Comparison of ENCODE assay signal across 22 mouse cellular contexts in the genomic region with DNA sequence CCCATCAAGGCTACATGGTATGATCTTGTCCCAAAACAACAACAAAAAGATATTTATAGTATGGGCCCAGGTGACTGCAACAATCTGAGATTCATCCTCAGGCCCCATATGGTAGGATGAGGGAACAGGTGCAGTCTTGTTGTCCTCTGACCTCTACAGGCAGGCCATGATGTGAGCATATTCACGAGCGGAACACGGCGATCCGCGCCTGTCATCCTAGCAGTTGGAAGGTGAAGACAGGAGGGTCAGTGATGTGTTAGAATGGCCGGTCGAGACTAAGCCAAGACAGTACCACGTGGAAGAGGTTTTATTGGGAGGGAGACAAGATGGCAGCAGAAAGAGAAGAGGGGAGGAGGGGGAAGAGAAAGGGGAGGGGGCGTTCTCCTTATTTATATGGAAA. TPM values are rescaled to one million over a fixed set of nuclear protein-coding genes. Genes with fewer than 3 reads are reported as not detected.
DNase-seq lines count a peak whose midpoint lies in the region; ATAC-seq and TF ChIP-seq lines count a peak whose summit lies in the region.
"Had no signal": no experiment of that assay in that cellular context is flagged by ENCODE, and none has a peak within 500 bp of the region (broad histone marks: within the 10 kb centered on the region; RNA-seq: fewer than 3 reads in every experiment).

No protein-coding gene starts in this region.

- no peaks in the 10 kb centered on the region for H3K27me3 ChIP-seq in liver, embryonic 16.5 days (ENCODE audit: control insufficient read depth, insufficient read depth, low read depth, low read length)
- no peaks in the 10 kb centered on the region for H3K27me3 ChIP-seq in liver, embryonic 12.5 days (replicated peaks)
- no peaks in the 10 kb centered on the region for H3K27me3 ChIP-seq in intestine, postnatal 0 days (replicated peaks; ENCODE audit: control insufficient read depth, insufficient read depth, low read length)
- H3K27me3 ChIP-seq in stomach, embryonic 16.5 days (ENCODE audit: control insufficient read depth, insufficient read depth, low read length), result no peaks in the 10 kb centered on the region
- H3K27me3 ChIP-seq: hindbrain, embryonic 15.5 days; limb, embryonic 13.5 days; midbrain, embryonic 13.5 days had no signal

- no peaks in the 10 kb centered on the region for H3K9me3 ChIP-seq in liver, embryonic 16.5 days (replicated peaks; ENCODE audit: control insufficient read depth, low read length)
- H3K9me3 ChIP-seq in liver, embryonic 12.5 days (replicated peaks), result no peaks in the 10 kb centered on the region
- H3K9me3 ChIP-seq in intestine, postnatal 0 days (ENCODE audit: control insufficient read depth), result no peaks in the 10 kb centered on the region
- H3K9me3 ChIP-seq in stomach, embryonic 16.5 days (replicated peaks; ENCODE audit: control insufficient read depth, low read length), result no peaks in the 10 kb centered on the region
- H3K9me3 ChIP-seq: heart, embryonic 10.5 days; hindbrain, embryonic 15.5 days; limb, embryonic 13.5 days; midbrain, embryonic 13.5 days had no signal

- no peak overlapping the region for H3K4me2 ChIP-seq in liver, embryonic 16.5 days (ENCODE audit: low read depth, low read length)
- H3K4me2 ChIP-seq in liver, embryonic 12.5 days, result no peak overlapping the region
- peak overlapping the region; percentile 30; the same call in 1 of the 2 replicates for H3K4me2 ChIP-seq in intestine, postnatal 0 days (replicated peaks; ENCODE audit: low read depth)
- no peak overlapping the region for H3K4me2 ChIP-seq in stomach, embryonic 16.5 days (ENCODE audit: low read depth, low read length)
- H3K4me2 ChIP-seq: hindbrain, embryonic 15.5 days; limb, embryonic 13.5 days; midbrain, embryonic 13.5 days had no signal

- H3K27ac ChIP-seq in liver, embryonic 16.5 days (ENCODE audit: low read length), result 0 out of 2 replicates have a peak overlapping the region, but pooled peaks have one; percentile 22
- H3K27ac ChIP-seq in liver, embryonic 12.5 days, result no peak overlapping the region
- peak overlapping the region; percentile 71 for H3K27ac ChIP-seq in intestine, postnatal 0 days (ENCODE audit: low read depth, low read length)
- peak overlapping the region; percentile 46 for H3K27ac ChIP-seq in stomach, embryonic 16.5 days (ENCODE audit: low read length)
- H3K27ac ChIP-seq in left cerebral cortex, adult 2 months, result no peak overlapping the region
- H3K27ac ChIP-seq: heart, embryonic 10.5 days; hindbrain, embryonic 15.5 days; limb, embryonic 13.5 days; midbrain, embryonic 13.5 days had no signal

- no peaks in the 10 kb centered on the region for H3K36me3 ChIP-seq in liver, embryonic 16.5 days (ENCODE audit: control insufficient read depth, insufficient read depth)
- no peaks in the 10 kb centered on the region for H3K36me3 ChIP-seq in liver, embryonic 12.5 days
- no peaks in the 10 kb centered on the region for H3K36me3 ChIP-seq in intestine, postnatal 0 days (ENCODE audit: control insufficient read depth, insufficient read depth)
- H3K36me3 ChIP-seq in stomach, embryonic 16.5 days (ENCODE audit: control insufficient read depth, insufficient read depth, low read length), result no peaks in the 10 kb centered on the region
- H3K36me3 ChIP-seq: heart, embryonic 10.5 days; hindbrain, embryonic 15.5 days; limb, embryonic 13.5 days; midbrain, embryonic 13.5 days had no signal

- peak; percentile 39 for DNase-seq in kidney, adult 11 months
- no peak for DNase-seq in kidney, postnatal 10 days
- DNase-seq in left cerebral cortex, adult 2 months (ENCODE audit: extremely low spot score in 1 of 2, low spot score in 2 of 2), result no peak
- DNase-seq: adrenal gland, adult 2 months; cerebellum, adult 2 months; lung, adult 2 months; lung, postnatal 14 days; spleen, adult 18-20 months; thymus, adult 2 months; thymus, postnatal 4 days had no signal

- TF ChIP-seq CTCF in intestine, postnatal 0 days (IDR thresholded peaks at IDR 0.05; ENCODE audit: low read depth), result no peak
- TF ChIP-seq CTCF in left cerebral cortex, adult 2 months (IDR thresholded peaks at IDR 0.05), result no peak

- H3K4me1 ChIP-seq in liver, embryonic 16.5 days (ENCODE audit: control insufficient read depth, low read depth, low read length), result peaks cover 24% of the 10 kb centered on the region
- H3K4me1 ChIP-seq in liver, embryonic 12.5 days, result peaks cover 36% of the 10 kb centered on the region
- H3K4me1 ChIP-seq in intestine, postnatal 0 days (replicated peaks; ENCODE audit: control insufficient read depth, insufficient read depth, low read length), result peaks cover 7% of the 10 kb centered on the region; the same call in 1 of the 2 replicates
- H3K4me1 ChIP-seq in stomach, embryonic 16.5 days (ENCODE audit: control insufficient read depth, insufficient read depth, low read length), result peaks cover 18% of the 10 kb centered on the region

- intact Hi-C loops in left cerebral cortex, adult 2 months (cut with DNase I), result no loop called here

- WGBS in liver, embryonic 16.5 days (ENCODE audit: insufficient replicate concordance), result 71% methylated on average over 10 of the region's 10 CpGs
- WGBS in liver, embryonic 12.5 days (ENCODE audit: insufficient replicate concordance), result 78% methylated on average over 10 of the region's 10 CpGs
- WGBS in intestine, postnatal 0 days, result 39% methylated on average over 10 of the region's 10 CpGs
- WGBS in stomach, embryonic 16.5 days, result 81% methylated on average over 10 of the region's 10 CpGs

- H3K9ac ChIP-seq in liver, embryonic 16.5 days (ENCODE audit: low read depth, low read length), result no peak overlapping the region
- no peak overlapping the region for H3K9ac ChIP-seq in liver, embryonic 12.5 days
- no peak overlapping the region for H3K9ac ChIP-seq in intestine, postnatal 0 days (ENCODE audit: low read depth, low read length)
- H3K9ac ChIP-seq in stomach, embryonic 16.5 days (ENCODE audit: low read length), result no peak overlapping the region
- H3K9ac ChIP-seq: hindbrain, embryonic 15.5 days; limb, embryonic 13.5 days; midbrain, embryonic 13.5 days had no signal

- no peak for ATAC-seq in liver, embryonic 16.5 days (ENCODE audit: low read depth)
- no peak for ATAC-seq in liver, embryonic 12.5 days
- ATAC-seq in intestine, postnatal 0 days, result no peak
- ATAC-seq in stomach, embryonic 16.5 days (ENCODE audit: insufficient read depth, low FRiP score), result no peak
- no peak for ATAC-seq in megakaryocyte-erythroid progenitor cell, adult 5-6 weeks (replicated peaks; ENCODE audit: low FRiP score, low TSS enrichment, poor library complexity, severe bottlenecking)
- ATAC-seq: forebrain, embryonic 14.5 days; midbrain, embryonic 13.5 days had no signal

- H3K4me3 ChIP-seq in liver, embryonic 16.5 days (ENCODE audit: low read depth, low read length), result no peak overlapping the region
- no peak overlapping the region for H3K4me3 ChIP-seq in liver, embryonic 12.5 days
- no peak overlapping the region for H3K4me3 ChIP-seq in intestine, postnatal 0 days (ENCODE audit: low read depth, low read length)
- H3K4me3 ChIP-seq in stomach, embryonic 16.5 days (replicated peaks; ENCODE audit: low read length), result no peak overlapping the region
- no peak overlapping the region for H3K4me3 ChIP-seq in left cerebral cortex, adult 2 months
- H3K4me3 ChIP-seq: heart, embryonic 10.5 days; hindbrain, embryonic 15.5 days; limb, embryonic 13.5 days; midbrain, embryonic 13.5 days had no signal

RNA-seq across cellular contexts. Expression of a gene that starts 3.7 kb away (rescaled TPM):
- polyA plus RNA-seq in liver, embryonic 16.5 days (2015; fragmentation: Nextera tagmentation; extraction: Ambion mirVana), result 195 and 207 TPM in 2 replicates
- 203 and 210 TPM in 2 replicates for polyA plus RNA-seq in liver, embryonic 12.5 days (2016; fragmentation: Nextera tagmentation; extraction: Ambion mirVana)
- polyA plus RNA-seq in intestine, postnatal 0 days (2015; fragmentation: Nextera tagmentation; extraction: Ambion mirVana), result 637 and 641 TPM in 2 replicates
- 421 and 424 TPM in 2 replicates for polyA plus RNA-seq in stomach, embryonic 16.5 days (2015; fragmentation: Nextera tagmentation; extraction: Ambion mirVana)
- total RNA-seq in left cerebral cortex, adult 2 months (2021), result 10 to 100 TPM; 87.0 to 97.9 TPM
- 212 and 229 TPM in 2 replicates for total RNA-seq in megakaryocyte-erythroid progenitor cell, adult 5-6 weeks (2014; fragmentation: Nextera tagmentation)
- total RNA-seq in megakaryocyte-erythroid progenitor cell, adult 5-6 weeks (2017), result 42.7 and 68.1 TPM in 2 replicates

RNA-seq across cellular contexts. Expression of a gene that starts 4.8 kb away (rescaled TPM):
- 51.7 and 55.2 TPM in 2 replicates for polyA plus RNA-seq in liver, embryonic 16.5 days (2015; fragmentation: Nextera tagmentation; extraction: Ambion mirVana)
- 136 TPM in 2 replicates for polyA plus RNA-seq in liver, embryonic 12.5 days (2016; fragmentation: Nextera tagmentation; extraction: Ambion mirVana)
- 41.0 and 43.6 TPM in 2 replicates for polyA plus RNA-seq in intestine, postnatal 0 days (2015; fragmentation: Nextera tagmentation; extraction: Ambion mirVana)
- 130 and 142 TPM in 2 replicates for polyA plus RNA-seq in stomach, embryonic 16.5 days (2015; fragmentation: Nextera tagmentation; extraction: Ambion mirVana)
- 10 to 100 TPM; 34.8 to 35.0 TPM for total RNA-seq in left cerebral cortex, adult 2 months (2021)
- 102 and 106 TPM in 2 replicates for total RNA-seq in megakaryocyte-erythroid progenitor cell, adult 5-6 weeks (2014; fragmentation: Nextera tagmentation)
- 128 and 135 TPM in 2 replicates for total RNA-seq in megakaryocyte-erythroid progenitor cell, adult 5-6 weeks (2017)

RNA-seq across cellular contexts. Expression of a gene that starts 41.7 kb away (rescaled TPM):
- polyA plus RNA-seq in liver, embryonic 16.5 days (2015; fragmentation: Nextera tagmentation; extraction: Ambion mirVana), result 148 and 175 TPM in 2 replicates
- 167 and 173 TPM in 2 replicates for polyA plus RNA-seq in liver, embryonic 12.5 days (2016; fragmentation: Nextera tagmentation; extraction: Ambion mirVana)
- polyA plus RNA-seq in intestine, postnatal 0 days (2015; fragmentation: Nextera tagmentation; extraction: Ambion mirVana), result 931 and 943 TPM in 2 replicates
- polyA plus RNA-seq in stomach, embryonic 16.5 days (2015; fragmentation: Nextera tagmentation; extraction: Ambion mirVana), result 2,158 and 2,387 TPM in 2 replicates
- 100 to 1,000 TPM; 177 to 202 TPM for total RNA-seq in left cerebral cortex, adult 2 months (2021)
- total RNA-seq in megakaryocyte-erythroid progenitor cell, adult 5-6 weeks (2014; fragmentation: Nextera tagmentation), result not detected in 2 replicates
- total RNA-seq in megakaryocyte-erythroid progenitor cell, adult 5-6 weeks (2017), result not detected in 2 replicates
- total RNA-seq: megakaryocyte progenitor cell, adult 5-6 weeks; MEL had no signal

Comparison
In these comparisons a context has a peak if more than half of its experiments do, and no peak if none do; other contexts are left out.
1. H3K27ac ChIP-seq: peak in liver, embryonic 16.5 days (single experiment), intestine, postnatal 0 days (single experiment) and stomach, embryonic 16.5 days (single experiment); none in liver, embryonic 12.5 days (single experiment) and left cerebral cortex, adult 2 months (single experiment).